In genomic region chr15:37046131-37046530, GRCm38 (mm10) we compare ENCODE assay signal across 25 mouse cellular contexts. TPM values are rescaled to one million over a fixed set of nuclear protein-coding genes. Genes with fewer than 3 reads are reported as not detected.
A peak's percentile ranks its signal among the peaks of the same experiment; 100 is the strongest.
DNase-seq lines count a peak whose midpoint lies in the region; ATAC-seq and TF ChIP-seq lines count a peak whose summit lies in the region.
"Had no signal": no experiment of that assay in that cellular context is flagged by ENCODE, and none has a peak within 500 bp of the region (broad histone marks: within the 10 kb centered on the region; RNA-seq: fewer than 3 reads in every experiment).

No protein-coding gene starts in this region.

- 87% methylated on average over 7 of the region's 7 CpGs for WGBS in forebrain, postnatal 0 days
- 84% methylated on average over 7 of the region's 7 CpGs for WGBS in forebrain, embryonic 12.5 days
- WGBS in liver, embryonic 11.5 days, result 72% methylated on average over 7 of the region's 7 CpGs

- no peaks in the 10 kb centered on the region for H3K36me3 ChIP-seq in forebrain, postnatal 0 days (ENCODE audit: insufficient read depth)
- no peaks in the 10 kb centered on the region for H3K36me3 ChIP-seq in forebrain, embryonic 12.5 days (replicated peaks)
- no peaks in the 10 kb centered on the region for H3K36me3 ChIP-seq in liver, embryonic 11.5 days (ENCODE audit: control insufficient read depth, insufficient read depth, low read length)
- H3K36me3 ChIP-seq: heart, embryonic 10.5 days; heart, embryonic 15.5 days; hindbrain, embryonic 12.5 days; intestine, embryonic 15.5 days; limb, embryonic 13.5 days; liver, embryonic 12.5 days; midbrain, embryonic 12.5 days; neural tube, embryonic 13.5 days had no signal

- H3K27me3 ChIP-seq in forebrain, postnatal 0 days (ENCODE audit: insufficient read depth, low read length), result no peaks in the 10 kb centered on the region
- no peaks in the 10 kb centered on the region for H3K27me3 ChIP-seq in forebrain, embryonic 12.5 days
- no peaks in the 10 kb centered on the region for H3K27me3 ChIP-seq in liver, embryonic 11.5 days (replicated peaks; ENCODE audit: control insufficient read depth, insufficient read depth, low read length)
- H3K27me3 ChIP-seq: CH12.LX; forebrain, embryonic 13.5 days; heart, embryonic 15.5 days; hindbrain, embryonic 12.5 days; intestine, embryonic 15.5 days; limb, embryonic 13.5 days; liver, embryonic 12.5 days; megakaryocyte, embryonic 14.5 days; midbrain, embryonic 12.5 days; neural tube, embryonic 13.5 days had no signal

- no peaks in the 10 kb centered on the region for H3K4me1 ChIP-seq in forebrain, postnatal 0 days (ENCODE audit: insufficient read depth)
- H3K4me1 ChIP-seq in forebrain, embryonic 12.5 days, result peaks cover 6% of the 10 kb centered on the region; the same call in 1 of the 2 replicates
- no peaks in the 10 kb centered on the region for H3K4me1 ChIP-seq in liver, embryonic 11.5 days (replicated peaks; ENCODE audit: control insufficient read depth, insufficient read depth, low read length)
- H3K4me1 ChIP-seq: limb, embryonic 13.5 days; liver, embryonic 12.5 days; midbrain, embryonic 12.5 days had no signal

- H3K4me3 ChIP-seq in forebrain, postnatal 0 days (ENCODE audit: low read depth, low read length), result no peak overlapping the region
- no peak overlapping the region for H3K4me3 ChIP-seq in forebrain, embryonic 12.5 days (replicated peaks)
- H3K4me3 ChIP-seq in left cerebral cortex, adult 2 months, result no peak overlapping the region
- H3K4me3 ChIP-seq in liver, embryonic 11.5 days (ENCODE audit: low read depth, low read length), result no peak overlapping the region
- H3K4me3 ChIP-seq: erythroblast, embryonic 14.5 days; forebrain, embryonic 13.5 days; heart, embryonic 10.5 days; heart, embryonic 15.5 days; hindbrain, embryonic 12.5 days; intestine, embryonic 15.5 days; limb, embryonic 13.5 days; liver, embryonic 12.5 days; midbrain, embryonic 12.5 days; neural tube, embryonic 13.5 days had no signal

- H3K4me2 ChIP-seq in forebrain, postnatal 0 days (ENCODE audit: low read depth), result no peak overlapping the region
- no peak overlapping the region for H3K4me2 ChIP-seq in forebrain, embryonic 12.5 days
- H3K4me2 ChIP-seq in liver, embryonic 11.5 days, result no peak overlapping the region
- H3K4me2 ChIP-seq: forebrain, embryonic 13.5 days; heart, embryonic 15.5 days; hindbrain, embryonic 12.5 days; intestine, embryonic 15.5 days; limb, embryonic 13.5 days; liver, embryonic 12.5 days; midbrain, embryonic 12.5 days; neural tube, embryonic 13.5 days had no signal

- intact Hi-C loops in left cerebral cortex, adult 2 months (cut with DNase I), result no loop called here
- intact Hi-C loops in left cerebral cortex, postnatal 25 days (cut with DNase I), result no loop called here

- H3K9me3 ChIP-seq in forebrain, postnatal 0 days (ENCODE audit: low read length), result no peaks in the 10 kb centered on the region
- H3K9me3 ChIP-seq in forebrain, embryonic 12.5 days, result no peaks in the 10 kb centered on the region
- no peaks in the 10 kb centered on the region for H3K9me3 ChIP-seq in liver, embryonic 11.5 days (ENCODE audit: control insufficient read depth, low read length)
- H3K9me3 ChIP-seq: forebrain, embryonic 13.5 days; heart, embryonic 10.5 days; heart, embryonic 15.5 days; hindbrain, embryonic 12.5 days; intestine, embryonic 15.5 days; limb, embryonic 13.5 days; liver, embryonic 12.5 days; midbrain, embryonic 12.5 days; neural tube, embryonic 13.5 days had no signal

- no peak for TF ChIP-seq CTCF in forebrain, postnatal 0 days (IDR thresholded peaks at IDR 0.05; ENCODE audit: low read depth)
- TF ChIP-seq CTCF in left cerebral cortex, adult 2 months (IDR thresholded peaks at IDR 0.05), result no peak

- no peak overlapping the region for H3K9ac ChIP-seq in forebrain, postnatal 0 days
- H3K9ac ChIP-seq in forebrain, embryonic 12.5 days, result no peak overlapping the region
- H3K9ac ChIP-seq in liver, embryonic 11.5 days (ENCODE audit: low read depth, low read length), result no peak overlapping the region
- H3K9ac ChIP-seq: forebrain, embryonic 13.5 days; heart, embryonic 15.5 days; hindbrain, embryonic 12.5 days; intestine, embryonic 15.5 days; limb, embryonic 13.5 days; liver, embryonic 12.5 days; liver, postnatal 0 days; midbrain, embryonic 12.5 days; neural tube, embryonic 13.5 days had no signal

- H3K27ac ChIP-seq in forebrain, postnatal 0 days (ENCODE audit: low read depth, low read length), result 0 out of 2 replicates have a peak overlapping the region, but pooled peaks have one; percentile 42
- H3K27ac ChIP-seq in forebrain, embryonic 12.5 days, result no peak overlapping the region
- peak overlapping the region; percentile 67; the same call in 1 of the 2 replicates for H3K27ac ChIP-seq in left cerebral cortex, adult 2 months
- no peak overlapping the region for H3K27ac ChIP-seq in liver, embryonic 11.5 days (ENCODE audit: low read depth, low read length)
- H3K27ac ChIP-seq: heart, embryonic 10.5 days; heart, embryonic 15.5 days; hindbrain, embryonic 12.5 days; hindbrain, postnatal 0 days; intestine, embryonic 15.5 days; limb, embryonic 13.5 days; liver, embryonic 12.5 days; midbrain, embryonic 12.5 days; neural tube, embryonic 13.5 days had no signal

- ATAC-seq in forebrain, postnatal 0 days, result no peak
- no peak for ATAC-seq in forebrain, embryonic 12.5 days (ENCODE audit: low FRiP score)
- no peak for ATAC-seq in liver, embryonic 11.5 days (replicated peaks; ENCODE audit: low FRiP score)
- ATAC-seq: activated CD4-positive, CD25-positive, alpha-beta regulatory T cell, adult 4 months; intestine, embryonic 15.5 days; liver, embryonic 12.5 days; liver, postnatal 0 days had no signal

- no peak for DNase-seq in forebrain, postnatal 0 days
- DNase-seq in left cerebral cortex, adult 2 months (ENCODE audit: extremely low spot score in 1 of 2, low spot score in 2 of 2), result no peak
- DNase-seq in left cerebral cortex, postnatal 25 days (ENCODE audit: low spot score in 2 of 2), result no peak
- peak; percentile 72 for DNase-seq in kidney, adult 9 months
- DNase-seq in kidney, postnatal 36 days, result peak; percentile 51 to 63
- DNase-seq in liver, embryonic 11.5 days (ENCODE audit: low spot score), result no peak
- DNase-seq: adrenal gland, adult 2 months; gastrocnemius, postnatal 14 days; heart, postnatal 36 days; liver, postnatal 0 days had no signal

RNA-seq across cellular contexts. Expression of gene Zfp706, which starts 38.6 kb away (rescaled TPM):
- 66.6 and 71.0 TPM in 2 replicates for total RNA-seq in forebrain, postnatal 0 days (2014; rRNA removed)
- 575 and 586 TPM in 2 replicates for polyA plus RNA-seq in forebrain, postnatal 0 days (2015; fragmentation: Nextera tagmentation; extraction: Ambion mirVana)
- polyA plus RNA-seq in forebrain, embryonic 12.5 days (2016; fragmentation: Nextera tagmentation; extraction: Ambion mirVana), result 463 and 489 TPM in 2 replicates
- 100 to 1,000 TPM; 214 to 217 TPM for total RNA-seq in left cerebral cortex, adult 2 months (2021)
- 100 to 1,000 TPM; 233 to 234 TPM for total RNA-seq in left cerebral cortex, postnatal 25 days (2021)
- 419 and 426 TPM in 2 replicates for polyA plus RNA-seq in liver, embryonic 11.5 days (2014; fragmentation: Nextera tagmentation; extraction: Ambion mirVana)

Comparison
In these comparisons a context has a peak if more than half of its experiments do, and no peak if none do; other contexts are left out.
1. H3K27ac ChIP-seq: peak in forebrain, postnatal 0 days (single experiment) and left cerebral cortex, adult 2 months (single experiment); none in forebrain, embryonic 12.5 days (single experiment) and liver, embryonic 11.5 days (single experiment).
2. DNase-seq: peak in kidney, adult 9 months (single experiment) and kidney, postnatal 36 days (2 of 2); none in forebrain, postnatal 0 days (single experiment), left cerebral cortex, adult 2 months (0 of 2), left cerebral cortex, postnatal 25 days (0 of 2) and liver, embryonic 11.5 days (single experiment).